In genomic region chr11:113747056-113747455, GRCm38 (mm10) we compare ENCODE assay signal across 8 mouse cellular contexts. TPM values are rescaled to one million over a fixed set of nuclear protein-coding genes. Genes with fewer than 3 reads are reported as not detected.
A peak's percentile ranks its signal among the peaks of the same experiment; 100 is the strongest.
DNase-seq lines count a peak whose midpoint lies in the region; ATAC-seq and TF ChIP-seq lines count a peak whose summit lies in the region.

No protein-coding gene starts in this region.

- H3K4me3 ChIP-seq in spleen, adult 2 months (ENCODE audit: extremely low read depth, insufficient read depth, insufficient read length): peak overlapping the region; percentile 5; the same call in 1 of the 2 replicates
- peak overlapping the region; percentile 3; the same call in 1 of the 2 replicates for H3K4me3 ChIP-seq in kidney, embryonic 15.5 days (replicated peaks)

- no peak for TF ChIP-seq POLR2A in spleen, adult 2 months (IDR thresholded peaks at IDR 0.05; ENCODE audit: low read depth, low read length)

- H3K27me3 ChIP-seq in spleen, adult 2 months (ENCODE audit: control insufficient read depth, insufficient read depth, low read length): no peaks in the 10 kb centered on the region
- no peaks in the 10 kb centered on the region for H3K27me3 ChIP-seq in kidney, embryonic 15.5 days

- H3K4me1 ChIP-seq in spleen, adult 2 months (ENCODE audit: control insufficient read depth, insufficient read depth, insufficient read length): no peaks in the 10 kb centered on the region
- H3K4me1 ChIP-seq in kidney, embryonic 15.5 days: peaks cover 41% of the 10 kb centered on the region

- no peak for TF ChIP-seq CTCF in spleen, adult 2 months (IDR thresholded peaks at IDR 0.05; ENCODE audit: extremely low read depth, insufficient read depth, insufficient read length, insufficient replicate concordance)

- WGBS in spleen, adult 2 months: 21% methylated on average over 16 of the region's 16 CpGs
- 23% methylated on average over 16 of the region's 16 CpGs for WGBS in kidney, embryonic 15.5 days

- no peak for DNase-seq in spleen, adult 2 months (ENCODE audit: low read depth in 1 of 2, low spot score in 2 of 2)
- DNase-seq in spleen, adult 18-20 months: no peak
- peak; percentile 58 to 76 for DNase-seq in heart, adult 9 months (ENCODE audit: low spot score in 2 of 2)
- peak; percentile 62 for DNase-seq in lung, postnatal 14 days
- peak; percentile 55 for DNase-seq in yolk sac, embryonic 10.5 days (ENCODE audit: low spot score)
- no peak for DNase-seq in urinary bladder, postnatal 25 days (ENCODE audit: low spot score)
- DNase-seq in ovary, postnatal 10 days (ENCODE audit: low spot score): no peak

- ATAC-seq in kidney, embryonic 15.5 days (replicated peaks; ENCODE audit: low FRiP score): no peak

- peak overlapping the region; percentile 26 for H3K9ac ChIP-seq in kidney, embryonic 15.5 days

- H3K4me2 ChIP-seq in kidney, embryonic 15.5 days: peak overlapping the region; percentile 77

- H3K36me3 ChIP-seq in spleen, adult 2 months (ENCODE audit: control insufficient read depth, insufficient read depth, low read length): no peaks in the 10 kb centered on the region; the same call in 1 of the 2 replicates
- H3K36me3 ChIP-seq in kidney, embryonic 15.5 days: peaks cover 38% of the 10 kb centered on the region

- no peaks in the 10 kb centered on the region for H3K9me3 ChIP-seq in kidney, embryonic 15.5 days (replicated peaks)

- peak overlapping the region; percentile 11; the same call in 1 of the 2 replicates for H3K27ac ChIP-seq in spleen, adult 2 months (ENCODE audit: insufficient read depth, low read length)
- peak overlapping the region; percentile 97 for H3K27ac ChIP-seq in kidney, embryonic 15.5 days

RNA-seq across cellular contexts. Expression of gene Cdc42ep4, which starts 4.6 kb away (rescaled TPM):
- polyA plus RNA-seq in spleen, adult 2 months (2012; rRNA removed): 20.2 and 20.9 TPM in 2 replicates
- 63.7 and 66.7 TPM in 2 replicates for polyA plus RNA-seq in kidney, embryonic 15.5 days (2015; fragmentation: Nextera tagmentation; extraction: Ambion mirVana)

RNA-seq across cellular contexts. Expression of gene Cpsf4l, which starts 37.2 kb away (rescaled TPM):
- polyA plus RNA-seq in spleen, adult 2 months (2012; rRNA removed): not detected in 2 replicates
- 0.74 and 1.2 TPM in 2 replicates for polyA plus RNA-seq in kidney, embryonic 15.5 days (2015; fragmentation: Nextera tagmentation; extraction: Ambion mirVana)

Comparison
In these comparisons a context has a peak if more than half of its experiments do, and no peak if none do; other contexts are left out.
1. DNase-seq: peak in heart, adult 9 months (2 of 2), lung, postnatal 14 days (single experiment) and yolk sac, embryonic 10.5 days (single experiment); none in spleen, adult 2 months (0 of 2), spleen, adult 18-20 months (0 of 2), urinary bladder, postnatal 25 days (single experiment) and ovary, postnatal 10 days (single experiment).